Mouse (Mus musculus): ENCODE results near the gene Ptpn14. TPM values are rescaled to one million over a fixed set of nuclear protein-coding genes. Genes with fewer than 3 reads are reported as not detected.

Ptpn14 gene
- total RNA-seq, 2 experiments from 2014 or later, result 14.5 to 14.8 TPM

- DNase-seq (ENCODE audit: low spot score in 2 of 2), result no peak
- Histone ChIP-seq H3K27ac (no peak overlapping the region), H3K4me3 (no peak overlapping the region)
- TF ChIP-seq CTCF (conservative IDR thresholded peaks at IDR 0.05), result no peak
Measured at GRCm38 (mm10) chr1:189888749-189889148, 160.7 kb downstream of the Ptpn14 start.

GRCm38 (mm10) chr1:189894191-189894590 is 166.1 kb downstream of the Ptpn14 start:
- no peak for DNase-seq (ENCODE audit: low spot score in 2 of 2)
- no peak for TF ChIP-seq CTCF (conservative IDR thresholded peaks at IDR 0.05)
- Histone ChIP-seq H3K27ac (no peak overlapping the region), H3K4me3 (no peak overlapping the region)

- Histone ChIP-seq H3K27ac (no peak overlapping the region), H3K4me3 (no peak overlapping the region)
- no peak for DNase-seq (ENCODE audit: low spot score in 2 of 2)
- no peak for TF ChIP-seq CTCF (conservative IDR thresholded peaks at IDR 0.05)
Measured at GRCm38 (mm10) chr1:189897861-189898260, 169.8 kb downstream of the Ptpn14 start.

- TF ChIP-seq CTCF (conservative IDR thresholded peaks at IDR 0.05), result no peak
- DNase-seq (ENCODE audit: low spot score in 2 of 2), result no peak
- H3K4me3 ChIP-seq, result no peak overlapping the region
- H3K27ac ChIP-seq, result no peak overlapping the region
Measured at GRCm38 (mm10) chr1:189898708-189899107, 170.6 kb downstream of the Ptpn14 start.

GRCm38 (mm10) chr1:189899526-189899925 is 171.5 kb downstream of the Ptpn14 start:
- TF ChIP-seq CTCF (conservative IDR thresholded peaks at IDR 0.05), result no peak
- no peak overlapping the region for H3K27ac ChIP-seq
- DNase-seq (ENCODE audit: low spot score in 2 of 2), result no peak
- H3K4me3 ChIP-seq, result no peak overlapping the region

- H3K4me3 ChIP-seq, result no peak overlapping the region
- no peak for TF ChIP-seq CTCF (conservative IDR thresholded peaks at IDR 0.05)
- DNase-seq (ENCODE audit: low spot score in 2 of 2), result no peak
- H3K27ac ChIP-seq, result no peak overlapping the region
Measured at GRCm38 (mm10) chr1:189902413-189902812, 174.3 kb downstream of the Ptpn14 start.

GRCm38 (mm10) chr1:189903169-189903568 is 175.1 kb downstream of the Ptpn14 start:
- no peak for TF ChIP-seq CTCF (conservative IDR thresholded peaks at IDR 0.05)
- DNase-seq (ENCODE audit: low spot score in 2 of 2), result no peak
- Histone ChIP-seq H3K4me3 (no peak overlapping the region), H3K27ac (no peak overlapping the region)

- Histone ChIP-seq H3K27ac (no peak overlapping the region), H3K4me3 (no peak overlapping the region)
- DNase-seq (ENCODE audit: low spot score in 2 of 2), result no peak
- TF ChIP-seq CTCF (conservative IDR thresholded peaks at IDR 0.05), result no peak
Measured at GRCm38 (mm10) chr1:189910685-189911345, 182.7 kb downstream of the Ptpn14 start.

- Histone ChIP-seq H3K4me3 (no peak overlapping the region), H3K27ac (no peak overlapping the region)
- no peak for TF ChIP-seq CTCF (conservative IDR thresholded peaks at IDR 0.05)
- DNase-seq (ENCODE audit: low spot score in 2 of 2), result no peak
Measured at GRCm38 (mm10) chr1:189913093-189913760, 185.2 kb downstream of the Ptpn14 start.

GRCm38 (mm10) chr1:189916422-189917125 is 188.5 kb downstream of the Ptpn14 start:
- H3K4me3 ChIP-seq, result no peak overlapping the region
- no peak overlapping the region for H3K27ac ChIP-seq
- no peak for DNase-seq (ENCODE audit: low spot score in 2 of 2)
- TF ChIP-seq CTCF (conservative IDR thresholded peaks at IDR 0.05), result no peak

- Histone ChIP-seq H3K27ac (no peak overlapping the region), H3K4me3 (no peak overlapping the region)
- TF ChIP-seq CTCF (conservative IDR thresholded peaks at IDR 0.05), result no peak
- no peak for DNase-seq (ENCODE audit: low spot score in 2 of 2)
Measured at GRCm38 (mm10) chr1:189917126-189917500, 189.0 kb downstream of the Ptpn14 start.

- Histone ChIP-seq H3K4me3 (no peak overlapping the region), H3K27ac (no peak overlapping the region)
- TF ChIP-seq CTCF (conservative IDR thresholded peaks at IDR 0.05), result no peak
- DNase-seq (ENCODE audit: low spot score in 2 of 2), result no peak
Measured at GRCm38 (mm10) chr1:189919756-189920155, 191.7 kb downstream of the Ptpn14 start.

GRCm38 (mm10) chr1:189920701-189921567 is 192.9 kb downstream of the Ptpn14 start:
- Histone ChIP-seq H3K4me3 (peak overlapping the region; percentile 80), H3K27ac (peak overlapping the region; percentile 90)
- DNase-seq (ENCODE audit: low spot score in 2 of 2), result no peak
- no peak for TF ChIP-seq CTCF (conservative IDR thresholded peaks at IDR 0.05)

Data from layer of hippocampus, adult 2 months (tissue).